Mouse (Mus musculus): Measurements from ENCODE around the gene Adam30. TPM values are rescaled to one million over a fixed set of nuclear protein-coding genes. Genes with fewer than 3 reads are reported as not detected.
"Not testable (repeated sequence)": the region's sequence is repeated elsewhere in the genome, so short reads cannot be mapped to it uniquely, and the experiment has no call there.

Adam30 gene
- not detected for total RNA-seq (2021)
- long read RNA-seq, experiment 1 = 0 reads
- long read RNA-seq, experiment 2 = 0 reads

GRCm38 (mm10) chr3:98160330-98160729 lies at the start of gene Adam30:
Gene Adam30 (plus strand): TSS chr3:98160630.
- no peak for DNase-seq (ENCODE audit: low spot score in 2 of 2)

GRCm38 (mm10) chr3:98118252-98118651 lies 42.2 kb upstream of the Adam30 start:
- no peak for DNase-seq (ENCODE audit: low spot score in 2 of 2)

GRCm38 (mm10) chr3:98119338-98119737 lies 41.1 kb upstream of the Adam30 start:
- no peak for DNase-seq (ENCODE audit: low spot score in 2 of 2)

GRCm38 (mm10) chr3:98120884-98121283 lies 39.5 kb upstream of the Adam30 start:
- DNase-seq (ENCODE audit: low spot score in 2 of 2) = no peak

GRCm38 (mm10) chr3:98127775-98128174 lies 32.7 kb upstream of the Adam30 start:
- no peak for DNase-seq (ENCODE audit: low spot score in 2 of 2)

- no peak for DNase-seq (ENCODE audit: low spot score in 2 of 2)
Measured at GRCm38 (mm10) chr3:98128716-98129115, 31.7 kb upstream of the Adam30 start.

GRCm38 (mm10) chr3:98132140-98132539 lies 28.3 kb upstream of the Adam30 start:
- DNase-seq (ENCODE audit: low spot score in 2 of 2) = not testable (repeated sequence)

GRCm38 (mm10) chr3:98132636-98133035 lies 27.8 kb upstream of the Adam30 start:
- DNase-seq (ENCODE audit: low spot score in 2 of 2) = no peak

GRCm38 (mm10) chr3:98141456-98141855 lies 19.0 kb upstream of the Adam30 start:
- DNase-seq (ENCODE audit: low spot score in 2 of 2) = no peak

- DNase-seq (ENCODE audit: low spot score in 2 of 2) = no peak
Measured at GRCm38 (mm10) chr3:98142862-98143261, 17.6 kb upstream of the Adam30 start.

GRCm38 (mm10) chr3:98145204-98145603 lies 15.2 kb upstream of the Adam30 start:
- no peak for DNase-seq (ENCODE audit: low spot score in 2 of 2)

- no peak for DNase-seq (ENCODE audit: low spot score in 2 of 2)
Measured at GRCm38 (mm10) chr3:98146471-98147410, 13.7 kb upstream of the Adam30 start.

- peak in 1 of 2 experiments; percentile 42 for DNase-seq (ENCODE audit: low spot score in 2 of 2)
Measured at GRCm38 (mm10) chr3:98147706-98148105, 12.7 kb upstream of the Adam30 start.

GRCm38 (mm10) chr3:98149881-98150280 lies 10.5 kb upstream of the Adam30 start:
- DNase-seq (ENCODE audit: low spot score in 2 of 2) = no peak

- no peak for DNase-seq (ENCODE audit: low spot score in 2 of 2)
Measured at GRCm38 (mm10) chr3:98151016-98151415, 9.4 kb upstream of the Adam30 start.

GRCm38 (mm10) chr3:98153460-98153859 lies 7.0 kb upstream of the Adam30 start:
- no peak for DNase-seq (ENCODE audit: low spot score in 2 of 2)

- no peak for DNase-seq (ENCODE audit: low spot score in 2 of 2)
Measured at GRCm38 (mm10) chr3:98156158-98156557, 4.3 kb upstream of the Adam30 start.

- DNase-seq (ENCODE audit: low spot score in 2 of 2) = no peak
Measured at GRCm38 (mm10) chr3:98157073-98157472, 3.4 kb upstream of the Adam30 start.

GRCm38 (mm10) chr3:98157585-98157984 lies 2.8 kb upstream of the Adam30 start:
- no peak for DNase-seq (ENCODE audit: low spot score in 2 of 2)

- no peak for DNase-seq (ENCODE audit: low spot score in 2 of 2)
Measured at GRCm38 (mm10) chr3:98158646-98159045, 1.8 kb upstream of the Adam30 start.

GRCm38 (mm10) chr3:98159289-98159688 lies 1.1 kb upstream of the Adam30 start:
- DNase-seq (ENCODE audit: low spot score in 2 of 2) = no peak

GRCm38 (mm10) chr3:98178340-98178739 lies 17.9 kb downstream of the Adam30 start:
- DNase-seq (ENCODE audit: low spot score in 2 of 2) = no peak

GRCm38 (mm10) chr3:98180805-98181204 lies 20.4 kb downstream of the Adam30 start:
- peak in 1 of 2 experiments; percentile 28 for DNase-seq (ENCODE audit: low spot score in 2 of 2)

Data from adrenal gland, adult 18-20 months (tissue).